Mouse (Mus musculus) subcutaneous adipose tissue, adult 2 months (tissue): ENCODE results near the gene Alx3. TPM values are rescaled to one million over a fixed set of nuclear protein-coding genes. Genes with fewer than 3 reads are reported as not detected.

Experiments
- polyA plus RNA-seq: library from polyadenylated mRNA; depleted of rRNA; stranded (reverse); fragments of >200 nt; gene quantifications from 2 replicates; pipeline ENCODE4 v1.2.3, GENCODE M21; 2012; ENCODE audit warnings: low replicate concordance; rRNA removed

The Alx3 gene
- 0.27 and 0.34 TPM in 2 replicates for polyA plus RNA-seq

DNA sequence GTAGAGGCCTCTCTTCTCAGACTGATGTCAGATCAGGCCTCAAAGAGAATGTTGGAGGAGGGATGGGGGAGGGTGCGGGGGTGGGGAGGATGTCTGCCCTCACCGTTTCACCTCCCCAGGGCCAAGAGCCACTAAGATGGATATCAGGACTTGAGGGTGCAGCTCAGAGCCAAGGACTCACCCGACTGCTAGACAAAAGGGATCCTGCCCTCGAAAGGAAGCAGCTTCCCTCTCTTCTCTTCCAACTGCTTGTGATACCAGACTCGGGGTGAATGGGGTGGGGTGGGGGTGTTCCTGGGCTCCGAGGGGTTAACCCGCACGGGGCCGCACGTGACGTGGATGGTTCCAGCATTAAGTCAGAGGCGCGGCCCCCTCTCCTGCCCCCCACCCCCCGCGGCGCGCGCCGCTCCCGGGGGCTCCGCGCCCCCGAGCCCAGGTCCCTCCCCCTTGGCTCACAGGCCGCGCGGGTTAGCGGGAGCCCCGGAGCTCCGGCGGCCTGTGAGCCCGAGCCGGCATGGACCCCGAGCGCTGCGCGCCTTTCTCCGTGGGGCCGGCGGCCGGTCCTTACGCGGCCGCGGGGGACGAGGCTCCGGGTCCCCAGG lies at the start of gene Alx3:
Gene Alx3, plus strand, starts transcription at position 370 of the 602 bp plus-strand sequence.

DNA sequence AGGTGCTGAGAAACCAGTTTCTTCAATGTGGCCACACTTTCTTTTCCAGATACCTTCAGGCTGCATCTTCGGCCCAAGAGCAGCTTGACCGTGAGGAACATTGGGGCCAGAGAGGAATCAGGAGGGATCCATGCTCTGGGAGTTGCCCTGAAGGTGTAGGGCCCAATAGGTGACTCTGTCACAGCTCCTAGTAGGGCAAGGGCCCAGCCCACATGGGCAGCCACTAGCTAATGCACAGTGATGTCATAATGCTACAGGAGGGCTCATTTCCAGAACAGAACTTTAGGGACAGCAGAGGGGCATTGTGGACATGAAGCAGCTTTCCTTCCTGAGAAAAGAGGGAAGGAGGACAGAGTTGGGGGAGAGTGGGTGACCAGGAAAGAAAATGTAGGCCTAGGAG lies 40.0 kb upstream of the Alx3 start, which contains the start of gene Ubl4b:
Gene Ubl4b, minus strand, starts transcription at position 232 of the 400 bp plus-strand sequence.

GRCm38 (mm10) chr3:107630682-107631522 lies 36.1 kb downstream of the Alx3 start, which contains the start of gene Gm10961:
Gm10961 (plus strand) TSS chr3:107631322.

DNA sequence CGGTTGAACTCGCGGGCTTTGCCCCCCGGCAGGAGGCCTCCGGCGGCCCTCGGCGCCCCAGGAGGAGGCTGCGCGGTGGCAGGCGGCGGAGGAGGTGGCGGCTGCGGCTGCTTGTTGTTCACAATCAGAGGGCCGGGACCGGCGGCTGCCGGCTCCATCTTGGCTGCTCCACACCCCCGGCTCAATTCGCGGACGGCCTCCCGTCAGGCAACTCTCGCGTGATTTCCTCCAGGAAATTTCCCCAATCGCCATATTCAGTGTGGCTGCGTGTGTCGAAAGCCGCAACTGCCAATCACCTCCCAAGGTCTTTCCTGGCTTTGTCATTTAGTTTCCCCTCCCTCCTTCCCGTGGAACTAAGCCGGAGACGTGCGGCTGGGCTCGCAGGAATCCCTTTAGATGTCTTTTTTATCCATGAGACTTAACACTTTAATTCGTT lies 36.7 kb downstream of the Alx3 start, which contains the start of gene Strip1:
Gene Strip1, minus strand, starts transcription at position 172 of the 436 bp plus-strand sequence.

Other genes with a start within 250 kb of the Alx3 start
- gene Kcnc4, start 135.5 kb upstream of the Alx3 start, polyA plus RNA-seq: 0.59 and 0.60 TPM in 2 replicates
- 1.3 and 9.0 TPM in 2 replicates for gene Slc6a17, start 77.0 kb upstream of the Alx3 start, polyA plus RNA-seq
- gene Ubl4b, start 40.0 kb upstream of the Alx3 start, polyA plus RNA-seq: not detected in 2 replicates
- gene Gm10961, start 36.3 kb downstream of the Alx3 start, polyA plus RNA-seq: not detected in 2 replicates
- gene Strip1, start 36.7 kb downstream of the Alx3 start, polyA plus RNA-seq: 45.0 and 70.0 TPM in 2 replicates
- gene Ahcyl1, start 101.5 kb downstream of the Alx3 start, polyA plus RNA-seq: 76.6 and 87.5 TPM in 2 replicates
- gene Csf1, start 165.4 kb downstream of the Alx3 start, polyA plus RNA-seq: 38.3 and 43.2 TPM in 2 replicates